In the genomic region with DNA sequence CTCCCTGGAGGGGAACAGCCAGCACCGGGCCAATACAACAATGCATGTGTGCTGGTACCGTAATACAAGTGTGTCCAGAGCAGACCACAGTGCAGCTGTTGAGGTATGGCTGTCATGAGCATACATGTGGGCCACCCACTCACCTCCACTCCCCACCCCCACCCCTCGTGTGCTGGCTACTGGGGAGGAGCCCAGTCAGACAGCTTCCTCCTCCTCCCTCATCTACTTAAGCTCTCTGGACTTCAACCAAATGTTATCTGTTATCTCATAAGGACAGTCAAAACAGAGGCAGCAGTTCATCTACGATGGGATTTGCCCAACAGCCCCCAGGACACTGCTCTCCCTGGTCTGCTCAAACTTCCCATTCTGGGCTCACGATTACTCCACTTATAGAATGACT, we compare ENCODE assay signal across 13 mouse cellular contexts. TPM values are rescaled to one million over a fixed set of nuclear protein-coding genes. Genes with fewer than 3 reads are reported as not detected.
DNase-seq lines count a peak whose midpoint lies in the region; ATAC-seq lines count a peak whose summit lies in the region.
"Had no signal": no experiment of that assay in that cellular context is flagged by ENCODE, and none has a peak within 500 bp of the region (broad histone marks: within the 10 kb centered on the region; RNA-seq: fewer than 3 reads in every experiment).

No protein-coding gene starts in this region.

- H3K9ac ChIP-seq in kidney, embryonic 14.5 days (ENCODE audit: low read depth, low read length): no peak overlapping the region
- H3K9ac ChIP-seq in intestine, embryonic 16.5 days (ENCODE audit: low read depth, low read length): no peak overlapping the region

- no peaks in the 10 kb centered on the region for H3K9me3 ChIP-seq in kidney, embryonic 14.5 days (ENCODE audit: control insufficient read depth, low read length)
- H3K9me3 ChIP-seq in embryonic facial prominence, embryonic 10.5 days: no peaks in the 10 kb centered on the region
- H3K9me3 ChIP-seq in intestine, embryonic 16.5 days (ENCODE audit: control insufficient read depth, low read length): no peaks in the 10 kb centered on the region

- H3K4me3 ChIP-seq in kidney, embryonic 14.5 days (ENCODE audit: low read length): no peak overlapping the region
- H3K4me3 ChIP-seq in embryonic facial prominence, embryonic 10.5 days: no peak overlapping the region
- H3K4me3 ChIP-seq in intestine, embryonic 16.5 days (ENCODE audit: low read length): no peak overlapping the region
- H3K4me3 ChIP-seq: left cerebral cortex, adult 2 months had no signal

- peaks cover 7% of the 10 kb centered on the region; the same call in 1 of the 2 replicates for H3K4me1 ChIP-seq in kidney, embryonic 14.5 days (ENCODE audit: control insufficient read depth, insufficient read depth, low read length)
- H3K4me1 ChIP-seq in embryonic facial prominence, embryonic 10.5 days: peaks cover 18% of the 10 kb centered on the region
- peaks cover 11% of the 10 kb centered on the region for H3K4me1 ChIP-seq in intestine, embryonic 16.5 days (ENCODE audit: control insufficient read depth, insufficient read depth, low read length)

- DNase-seq in kidney, adult 18-20 months: no peak
- DNase-seq in embryonic facial prominence, embryonic 10.5 days (ENCODE audit: low spot score): no peak
- DNase-seq in adrenal gland, adult (ENCODE audit: inconsistent age in 2 of 2, low spot score in 1 of 2): no peak
- no peak for DNase-seq in heart, adult 9 months (ENCODE audit: low spot score in 2 of 2)
- DNase-seq: cerebellum, postnatal 14 days; heart, adult 18-20 months; kidney, adult 9 months; lung, postnatal 36 days; right cerebral cortex, postnatal 14 days had no signal

- 64% methylated on average over 5 of the region's 5 CpGs for WGBS in kidney, embryonic 14.5 days
- WGBS in embryonic facial prominence, embryonic 10.5 days: 81% methylated on average over 5 of the region's 5 CpGs
- WGBS in intestine, embryonic 16.5 days: 65% methylated on average over 5 of the region's 5 CpGs

- no peaks in the 10 kb centered on the region for H3K27me3 ChIP-seq in kidney, embryonic 14.5 days (ENCODE audit: control insufficient read depth, insufficient read depth, low read length)
- no peaks in the 10 kb centered on the region for H3K27me3 ChIP-seq in embryonic facial prominence, embryonic 10.5 days (replicated peaks; ENCODE audit: low read depth, poor library complexity, severe bottlenecking)
- no peaks in the 10 kb centered on the region for H3K27me3 ChIP-seq in intestine, embryonic 16.5 days (replicated peaks; ENCODE audit: control insufficient read depth, insufficient read depth, low read length)

- peak; percentile 58; the same call in 1 of the 2 replicates for ATAC-seq in kidney, embryonic 14.5 days (ENCODE audit: low FRiP score, low TSS enrichment)
- peak; percentile 57 for ATAC-seq in intestine, embryonic 16.5 days
- ATAC-seq in megakaryocyte progenitor cell, adult 5-6 weeks (replicated peaks; ENCODE audit: poor library complexity): peak; percentile 81

- no peak overlapping the region for H3K4me2 ChIP-seq in kidney, embryonic 14.5 days (replicated peaks; ENCODE audit: low read depth, low read length)
- no peak overlapping the region for H3K4me2 ChIP-seq in intestine, embryonic 16.5 days (ENCODE audit: low read depth, low read length)

- peaks cover 34% of the 10 kb centered on the region for H3K36me3 ChIP-seq in kidney, embryonic 14.5 days (ENCODE audit: control insufficient read depth, insufficient read depth, low read length)
- peaks cover 50% of the 10 kb centered on the region for H3K36me3 ChIP-seq in embryonic facial prominence, embryonic 10.5 days (replicated peaks)
- H3K36me3 ChIP-seq in intestine, embryonic 16.5 days (ENCODE audit: control insufficient read depth, insufficient read depth, low read length): peaks cover 19% of the 10 kb centered on the region

- H3K27ac ChIP-seq in kidney, embryonic 14.5 days (ENCODE audit: low read depth, low read length): no peak overlapping the region
- H3K27ac ChIP-seq in embryonic facial prominence, embryonic 10.5 days (replicated peaks): peak overlapping the region; percentile 49; the same call in 1 of the 2 replicates
- H3K27ac ChIP-seq in intestine, embryonic 16.5 days (ENCODE audit: low read length): no peak overlapping the region
- H3K27ac ChIP-seq: left cerebral cortex, adult 2 months had no signal

RNA-seq across cellular contexts. Expression of a gene that starts 39.5 kb away (rescaled TPM):
- polyA plus RNA-seq in kidney, embryonic 14.5 days (2014; fragmentation: Nextera tagmentation; extraction: Ambion mirVana): 146 and 192 TPM in 2 replicates
- 164 and 174 TPM in 2 replicates for polyA plus RNA-seq in embryonic facial prominence, embryonic 10.5 days (2016; fragmentation: Nextera tagmentation; extraction: Ambion mirVana)
- 164 and 171 TPM in 2 replicates for polyA plus RNA-seq in intestine, embryonic 16.5 days (2015; fragmentation: Nextera tagmentation; extraction: Ambion mirVana)
- total RNA-seq in megakaryocyte progenitor cell, adult 5-6 weeks (2015): 23.4 and 28.8 TPM in 2 replicates
- total RNA-seq in megakaryocyte progenitor cell, adult 5-6 weeks (2017): 28.6 and 47.7 TPM in 2 replicates
